Mouse (Mus musculus): Measurements from ENCODE around the gene Rasgef1b.

The Rasgef1b gene

GRCm38 (mm10) chr5:99451416-99451815 lies 277.4 kb downstream of the Rasgef1b start:
- no peak for DNase-seq (ENCODE audit: low read depth, low spot score)

- no peak for DNase-seq (ENCODE audit: low read depth, low spot score)
Measured at GRCm38 (mm10) chr5:99450994-99451393, 277.9 kb downstream of the Rasgef1b start.

- no peak for DNase-seq (ENCODE audit: low read depth, low spot score)
Measured at GRCm38 (mm10) chr5:99450463-99450862, 278.4 kb downstream of the Rasgef1b start.

GRCm38 (mm10) chr5:99447481-99447880 lies 281.4 kb downstream of the Rasgef1b start:
- DNase-seq (ENCODE audit: low read depth, low spot score): no peak

GRCm38 (mm10) chr5:99445242-99445641 lies 283.6 kb downstream of the Rasgef1b start:
- no peak for DNase-seq (ENCODE audit: low read depth, low spot score)

GRCm38 (mm10) chr5:99444777-99445176 lies 284.1 kb downstream of the Rasgef1b start:
- no peak for DNase-seq (ENCODE audit: low read depth, low spot score)

GRCm38 (mm10) chr5:99440109-99440508 lies 288.8 kb downstream of the Rasgef1b start:
- DNase-seq (ENCODE audit: low read depth, low spot score): no peak

- no peak for DNase-seq (ENCODE audit: low read depth, low spot score)
Measured at GRCm38 (mm10) chr5:99438526-99438925, 290.3 kb downstream of the Rasgef1b start.

- no peak for DNase-seq (ENCODE audit: low read depth, low spot score)
Measured at GRCm38 (mm10) chr5:99434226-99434625, 294.6 kb downstream of the Rasgef1b start.

GRCm38 (mm10) chr5:99432471-99432870 lies 296.4 kb downstream of the Rasgef1b start:
- no peak for DNase-seq (ENCODE audit: low read depth, low spot score)

GRCm38 (mm10) chr5:99429273-99429672 lies 299.6 kb downstream of the Rasgef1b start:
- DNase-seq (ENCODE audit: low read depth, low spot score): no peak

- DNase-seq (ENCODE audit: low read depth, low spot score): no peak
Measured at GRCm38 (mm10) chr5:99428648-99429047, 300.2 kb downstream of the Rasgef1b start.

- DNase-seq (ENCODE audit: low read depth, low spot score): no peak
Measured at GRCm38 (mm10) chr5:99423271-99423670, 305.6 kb downstream of the Rasgef1b start.

GRCm38 (mm10) chr5:99422856-99423255 lies 306.0 kb downstream of the Rasgef1b start:
- DNase-seq (ENCODE audit: low read depth, low spot score): no peak

- DNase-seq (ENCODE audit: low read depth, low spot score): no peak
Measured at GRCm38 (mm10) chr5:99422092-99422491, 306.8 kb downstream of the Rasgef1b start.

- DNase-seq (ENCODE audit: low read depth, low spot score): no peak
Measured at GRCm38 (mm10) chr5:99419872-99420271, 309.0 kb downstream of the Rasgef1b start.

- no peak for DNase-seq (ENCODE audit: low read depth, low spot score)
Measured at GRCm38 (mm10) chr5:99416902-99417301, 312.0 kb downstream of the Rasgef1b start.

- no peak for DNase-seq (ENCODE audit: low read depth, low spot score)
Measured at GRCm38 (mm10) chr5:99415676-99416075, 313.2 kb downstream of the Rasgef1b start.

GRCm38 (mm10) chr5:99415049-99415448 lies 313.8 kb downstream of the Rasgef1b start:
- no peak for DNase-seq (ENCODE audit: low read depth, low spot score)

GRCm38 (mm10) chr5:99414293-99414692 lies 314.6 kb downstream of the Rasgef1b start:
- no peak for DNase-seq (ENCODE audit: low read depth, low spot score)

GRCm38 (mm10) chr5:99413851-99414250 lies 315.0 kb downstream of the Rasgef1b start:
- DNase-seq (ENCODE audit: low read depth, low spot score): no peak

- DNase-seq (ENCODE audit: low read depth, low spot score): no peak
Measured at GRCm38 (mm10) chr5:99413391-99413790, 315.5 kb downstream of the Rasgef1b start.

- no peak for DNase-seq (ENCODE audit: low read depth, low spot score)
Measured at GRCm38 (mm10) chr5:99404403-99405170, 324.3 kb downstream of the Rasgef1b start.

GRCm38 (mm10) chr5:99403325-99403724 lies 325.5 kb downstream of the Rasgef1b start:
- no peak for DNase-seq (ENCODE audit: low read depth, low spot score)
